Mouse (Mus musculus): ENCODE data around the gene Efhc1. TPM values are rescaled to one million over a fixed set of nuclear protein-coding genes. Genes with fewer than 3 reads are reported as not detected.

The Efhc1 gene
- polyA plus RNA-seq, 1 experiment from 2014 or later = 1.7 TPM

GRCm38 (mm10) chr1:20984103-20984502 lies 32.7 kb downstream of the Efhc1 start:
- H3K36me3 ChIP-seq (ENCODE audit: control insufficient read depth, insufficient read depth, low read length) = no peaks in the 10 kb centered on the region
- H3K9me3 ChIP-seq (ENCODE audit: control insufficient read depth, low read length) = no peaks in the 10 kb centered on the region
- no peaks in the 10 kb centered on the region for H3K27me3 ChIP-seq (ENCODE audit: control insufficient read depth, insufficient read depth, low read length)
- H3K4me2 ChIP-seq (replicated peaks; ENCODE audit: low read depth) = no peak overlapping the region
- no peak overlapping the region for H3K4me3 ChIP-seq (ENCODE audit: low read depth, low read length)
- no peak overlapping the region for H3K9ac ChIP-seq (ENCODE audit: low read length)
- no peak overlapping the region for H3K27ac ChIP-seq (replicated peaks)
- TF ChIP-seq CTCF (IDR thresholded peaks at IDR 0.05; ENCODE audit: low read depth) (peak; percentile 33), EP300 (optimal IDR thresholded peaks at IDR 0.05) (no peak)
- no peak for ATAC-seq (ENCODE audit: low FRiP score, low TSS enrichment)
- no peak for DNase-seq (ENCODE audit: low spot score)
- WGBS = 69% methylated on average over 2 of the region's 2 CpGs
- no peaks in the 10 kb centered on the region for H3K4me1 ChIP-seq (replicated peaks; ENCODE audit: control insufficient read depth, insufficient read depth)

- Histone ChIP-seq H3K36me3 (ENCODE audit: control insufficient read depth, insufficient read depth, low read length) (no peaks in the 10 kb centered on the region), H3K4me2 (replicated peaks; ENCODE audit: low read depth) (no peak overlapping the region), H3K9me3 (ENCODE audit: control insufficient read depth, low read length) (no peaks in the 10 kb centered on the region), H3K4me3 (ENCODE audit: low read depth, low read length) (no peak overlapping the region), H3K27ac (replicated peaks) (no peak overlapping the region), H3K4me1 (replicated peaks; ENCODE audit: control insufficient read depth, insufficient read depth) (no peaks in the 10 kb centered on the region), H3K27me3 (ENCODE audit: control insufficient read depth, insufficient read depth, low read length) (no peaks in the 10 kb centered on the region), H3K9ac (ENCODE audit: low read length) (no peak overlapping the region)
- TF ChIP-seq CTCF (IDR thresholded peaks at IDR 0.05; ENCODE audit: low read depth) (no peak), EP300 (optimal IDR thresholded peaks at IDR 0.05) (no peak)
- DNase-seq (ENCODE audit: low spot score) (no peak), ATAC-seq (ENCODE audit: low FRiP score, low TSS enrichment) (no peak)
- 72% methylated on average over 4 of the region's 4 CpGs for WGBS
Measured at GRCm38 (mm10) chr1:20984582-20984981, 33.2 kb downstream of the Efhc1 start.

- Histone ChIP-seq H3K4me3 (ENCODE audit: low read depth, low read length) (no peak overlapping the region), H3K36me3 (ENCODE audit: control insufficient read depth, insufficient read depth, low read length) (no peaks in the 10 kb centered on the region), H3K9me3 (ENCODE audit: control insufficient read depth, low read length) (no peaks in the 10 kb centered on the region), H3K27me3 (ENCODE audit: control insufficient read depth, insufficient read depth, low read length) (no peaks in the 10 kb centered on the region), H3K9ac (ENCODE audit: low read length) (no peak overlapping the region), H3K4me1 (replicated peaks; ENCODE audit: control insufficient read depth, insufficient read depth) (no peaks in the 10 kb centered on the region), H3K27ac (replicated peaks) (no peak overlapping the region), H3K4me2 (replicated peaks; ENCODE audit: low read depth) (no peak overlapping the region)
- DNase-seq (ENCODE audit: low spot score) (no peak), ATAC-seq (ENCODE audit: low FRiP score, low TSS enrichment) (no peak)
- 78% methylated on average over 10 of the region's 10 CpGs for WGBS
- TF ChIP-seq CTCF (IDR thresholded peaks at IDR 0.05; ENCODE audit: low read depth) (no peak), EP300 (optimal IDR thresholded peaks at IDR 0.05) (no peak)
Measured at GRCm38 (mm10) chr1:20986378-20987056, 35.1 kb downstream of the Efhc1 start.

GRCm38 (mm10) chr1:20989461-20990083 lies 38.1 kb downstream of the Efhc1 start:
- TF ChIP-seq EP300 (optimal IDR thresholded peaks at IDR 0.05) = no peak
- TF ChIP-seq CTCF (IDR thresholded peaks at IDR 0.05; ENCODE audit: low read depth) = no peak

GRCm38 (mm10) chr1:20993690-20994089 lies 42.3 kb downstream of the Efhc1 start:
- H3K27ac ChIP-seq (replicated peaks) = no peak overlapping the region
- H3K4me1 ChIP-seq (replicated peaks; ENCODE audit: control insufficient read depth, insufficient read depth) = no peaks in the 10 kb centered on the region
- H3K9me3 ChIP-seq (ENCODE audit: control insufficient read depth, low read length) = no peaks in the 10 kb centered on the region
- DNase-seq (ENCODE audit: low spot score) (no peak), ATAC-seq (ENCODE audit: low FRiP score, low TSS enrichment) (no peak)
- H3K9ac ChIP-seq (ENCODE audit: low read length) = no peak overlapping the region
- TF ChIP-seq EP300 (optimal IDR thresholded peaks at IDR 0.05) (no peak), CTCF (IDR thresholded peaks at IDR 0.05; ENCODE audit: low read depth) (no peak)
- H3K4me3 ChIP-seq (ENCODE audit: low read depth, low read length) = no peak overlapping the region
- no peaks in the 10 kb centered on the region for H3K27me3 ChIP-seq (ENCODE audit: control insufficient read depth, insufficient read depth, low read length)
- 80% methylated on average over 3 of the region's 3 CpGs for WGBS
- no peaks in the 10 kb centered on the region for H3K36me3 ChIP-seq (ENCODE audit: control insufficient read depth, insufficient read depth, low read length)
- H3K4me2 ChIP-seq (replicated peaks; ENCODE audit: low read depth) = no peak overlapping the region

More at GRCm38 (mm10) chr1:20989461-20990083, 38.1 kb downstream of the Efhc1 start:
- DNase-seq (ENCODE audit: low spot score) (no peak), ATAC-seq (ENCODE audit: low FRiP score, low TSS enrichment) (no peak)
- Histone ChIP-seq H3K9me3 (ENCODE audit: control insufficient read depth, low read length) (no peaks in the 10 kb centered on the region), H3K27me3 (ENCODE audit: control insufficient read depth, insufficient read depth, low read length) (no peaks in the 10 kb centered on the region), H3K27ac (replicated peaks) (no peak overlapping the region), H3K4me1 (replicated peaks; ENCODE audit: control insufficient read depth, insufficient read depth) (no peaks in the 10 kb centered on the region), H3K4me2 (replicated peaks; ENCODE audit: low read depth) (no peak overlapping the region), H3K36me3 (ENCODE audit: control insufficient read depth, insufficient read depth, low read length) (no peaks in the 10 kb centered on the region), H3K9ac (ENCODE audit: low read length) (no peak overlapping the region), H3K4me3 (ENCODE audit: low read depth, low read length) (no peak overlapping the region)
- WGBS = 88% methylated on average over 11 of the region's 11 CpGs

- H3K9me3 ChIP-seq (ENCODE audit: control insufficient read depth, low read length) = no peaks in the 10 kb centered on the region
- ATAC-seq (ENCODE audit: low FRiP score, low TSS enrichment) = no peak
- no peak overlapping the region for H3K27ac ChIP-seq (replicated peaks)
- no peak overlapping the region for H3K9ac ChIP-seq (ENCODE audit: low read length)
- 79% methylated on average over 5 of the region's 5 CpGs for WGBS
- no peaks in the 10 kb centered on the region for H3K36me3 ChIP-seq (ENCODE audit: control insufficient read depth, insufficient read depth, low read length)
- no peak for DNase-seq (ENCODE audit: low spot score)
- no peak overlapping the region for H3K4me2 ChIP-seq (replicated peaks; ENCODE audit: low read depth)
- no peak overlapping the region for H3K4me3 ChIP-seq (ENCODE audit: low read depth, low read length)
- no peak for TF ChIP-seq EP300 (optimal IDR thresholded peaks at IDR 0.05)
- peak; percentile 21 for TF ChIP-seq CTCF (IDR thresholded peaks at IDR 0.05; ENCODE audit: low read depth)
- no peaks in the 10 kb centered on the region for H3K27me3 ChIP-seq (ENCODE audit: control insufficient read depth, insufficient read depth, low read length)
- H3K4me1 ChIP-seq (replicated peaks; ENCODE audit: control insufficient read depth, insufficient read depth) = no peaks in the 10 kb centered on the region
Measured at GRCm38 (mm10) chr1:20994338-20994737, 42.9 kb downstream of the Efhc1 start.
